Mouse (Mus musculus) hindbrain, postnatal 0 days (tissue): Measurements from ENCODE around the gene Tead1. TPM values are rescaled to one million over a fixed set of nuclear protein-coding genes. Genes with fewer than 3 reads are reported as not detected.

Experiments used
- ATAC-seq: fragments of 200-750 bp; cut with Nextera tagmentation; 2 replicates; pipeline ENCODE4 v1.8.0; 2017; ENCODE audit warnings: mild to moderate bottlenecking, moderate TSS enrichment, moderate library complexity
- DNase-seq: peaks from one replicate; pipeline ENCODE4 v3.0.0-alpha.2; 2015; ENCODE audit warnings: low spot score
- H3K27ac ChIP-seq: fragments of 300-500 bp; sonication (generic); 2 replicates; pipeline ENCODE4 v1.5.1; 2014; ENCODE audit warnings: mild to moderate bottlenecking
- H3K27me3 ChIP-seq: fragments of 300-500 bp; sonication (generic); 2 replicates; pipeline ENCODE4 v1.6.1; 2014; ENCODE audit warnings: low read length, mixed read lengths; ENCODE audit not compliant: insufficient read depth
- H3K36me3 ChIP-seq: fragments of 300-500 bp; sonication (generic); 2 replicates; pipeline ENCODE4 v1.6.1; 2014; ENCODE audit warnings: low read length, mixed read lengths; ENCODE audit not compliant: insufficient read depth
- H3K4me1 ChIP-seq: fragments of 300-500 bp; sonication (generic); 2 replicates; pipeline ENCODE4 v1.6.1; 2014; ENCODE audit warnings: antibody characterized with exemption, low read length, mixed read lengths; ENCODE audit not compliant: insufficient read depth
- H3K4me2 ChIP-seq: fragments of 300-500 bp; sonication (generic); 2 replicates; pipeline ENCODE4 v1.6.1; 2014; ENCODE audit warnings: low read depth, mild to moderate bottlenecking, low read length, moderate library complexity, mixed read lengths
- H3K4me3 ChIP-seq: fragments of 300-500 bp; sonication (generic); 2 replicates; pipeline ENCODE4 v1.5.1; 2014; ENCODE audit warnings: low read length
- H3K9ac ChIP-seq: fragments of 300-500 bp; sonication (generic); replicated peaks from 2 replicates; pipeline ENCODE4 v1.6.1; 2014; ENCODE audit warnings: mild to moderate bottlenecking, low read length, moderate library complexity, mixed read lengths
- H3K9me3 ChIP-seq: fragments of 300-500 bp; sonication (generic); 2 replicates; pipeline ENCODE4 v1.6.1; 2016; ENCODE audit warnings: low read length, mixed read lengths
- CTCF ChIP-seq: IDR thresholded peaks from 2 replicates; pipeline ENCODE4 v1.5.1; 2016; ENCODE audit warnings: antibody characterized with exemption, control low read depth, low read depth
- WGBS: fragments of 180-500 bp; shearing (Covaris S2); extraction: QIAGEN DNeasy Blood & Tissue Kit; methylation state at CpG from one replicate; pipeline ENCODE4 v1.1.7; 2014; 5-methylcytosine and 5-hydroxymethylcytosine counted together
- polyA plus RNA-seq: library from polyadenylated mRNA; unstranded; fragments of >200 nt; fragmentation: Nextera tagmentation; extraction: Ambion mirVana; gene quantifications from 2 replicates; pipeline ENCODE4 v1.2.1, GENCODE M21; 2015
- total RNA-seq: library from RNA; depleted of rRNA; stranded (reverse); fragments of >200 nt; gene quantifications from 2 replicates; pipeline ENCODE4 v1.2.3, GENCODE M21; 2014

Tead1 gene
- total and polyA plus RNA-seq, 2 experiments from 2014 or later = 10.2 to 32.4 TPM

DNA sequence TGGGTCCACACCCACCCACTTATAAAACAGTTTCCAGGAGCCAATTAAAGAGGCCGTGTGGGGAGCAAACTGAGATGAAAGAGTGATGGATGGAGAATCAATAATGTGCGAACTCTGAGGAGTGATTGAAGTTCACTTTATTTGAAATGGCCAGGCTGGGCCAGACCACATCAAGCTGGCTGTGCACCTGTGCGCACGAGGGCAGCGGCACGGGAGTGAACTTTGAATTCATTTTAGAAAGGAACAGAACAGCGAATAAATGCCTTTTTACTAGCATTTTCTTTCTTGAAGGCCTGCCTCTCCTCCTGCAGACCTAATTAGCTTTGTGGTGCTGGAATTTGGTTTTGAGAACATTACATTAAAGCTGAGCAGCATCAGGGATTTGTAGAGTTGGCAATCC lies 63.9 kb downstream of the Tead1 start:
- H3K4me3 ChIP-seq = no peak overlapping the region
- ATAC-seq = no peak
- H3K36me3 ChIP-seq = no peaks in the 10 kb centered on the region
- H3K27me3 ChIP-seq = no peaks in the 10 kb centered on the region
- H3K27ac ChIP-seq = no peak overlapping the region; the same call in 1 of the 2 replicates
- peaks cover 21% of the 10 kb centered on the region; the same call in 1 of the 2 replicates for H3K4me1 ChIP-seq
- WGBS = 46% methylated on average over 7 of the region's 7 CpGs
- DNase-seq = no peak
- H3K4me2 ChIP-seq = no peak overlapping the region
- TF ChIP-seq CTCF = no peak
- H3K9ac ChIP-seq = no peak overlapping the region
- no peaks in the 10 kb centered on the region for H3K9me3 ChIP-seq

DNA sequence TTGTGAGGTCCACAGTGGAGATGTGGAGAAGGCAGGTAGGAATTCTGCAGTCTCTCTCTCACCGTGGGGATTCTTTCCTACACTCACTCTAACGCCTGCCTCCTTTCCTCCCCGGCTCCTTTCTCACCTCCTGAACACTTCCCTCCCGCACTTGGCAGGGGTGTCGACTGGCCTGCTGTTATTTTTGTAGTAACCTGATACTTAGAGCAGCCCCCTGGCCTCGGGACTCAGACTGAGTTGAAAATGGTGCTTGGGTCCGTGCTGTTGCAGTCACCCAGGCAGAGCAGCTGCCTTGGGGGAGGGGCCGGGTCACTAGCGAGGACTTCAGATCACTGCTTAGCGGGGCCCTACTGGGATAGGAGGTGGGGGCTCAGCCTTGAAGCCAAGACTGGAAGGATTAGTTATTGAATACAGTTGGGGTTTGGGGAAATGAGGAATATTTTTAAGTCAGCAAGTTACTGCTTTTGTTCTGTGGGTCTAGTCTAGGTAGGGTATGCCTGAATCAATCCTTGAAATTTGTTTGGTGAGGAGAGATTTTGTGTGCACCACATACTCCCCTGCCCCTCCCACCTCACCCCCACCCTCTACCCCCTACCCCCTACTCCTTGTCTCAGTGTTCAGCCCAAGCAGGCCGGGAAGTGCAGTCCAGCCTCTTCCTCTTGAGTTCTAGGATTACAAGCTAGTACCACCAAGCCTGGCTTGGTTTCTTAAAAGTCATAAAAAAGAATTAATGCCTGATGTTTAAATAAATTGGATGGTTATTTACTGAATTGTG lies 64.7 kb downstream of the Tead1 start:
- peaks cover 21% of the 10 kb centered on the region; the same call in 1 of the 2 replicates for H3K4me1 ChIP-seq
- no peaks in the 10 kb centered on the region for H3K9me3 ChIP-seq
- no peak overlapping the region; the same call in 1 of the 2 replicates for H3K9ac ChIP-seq
- 12% methylated on average over 11 of the region's 11 CpGs for WGBS
- TF ChIP-seq CTCF = no peak
- H3K4me2 ChIP-seq = no peak overlapping the region
- DNase-seq (peak; percentile 67), ATAC-seq (peak; percentile 68)
- no peaks in the 10 kb centered on the region for H3K36me3 ChIP-seq
- no peak overlapping the region for H3K4me3 ChIP-seq
- H3K27ac ChIP-seq = no peak overlapping the region; the same call in 1 of the 2 replicates
- no peaks in the 10 kb centered on the region for H3K27me3 ChIP-seq

DNA sequence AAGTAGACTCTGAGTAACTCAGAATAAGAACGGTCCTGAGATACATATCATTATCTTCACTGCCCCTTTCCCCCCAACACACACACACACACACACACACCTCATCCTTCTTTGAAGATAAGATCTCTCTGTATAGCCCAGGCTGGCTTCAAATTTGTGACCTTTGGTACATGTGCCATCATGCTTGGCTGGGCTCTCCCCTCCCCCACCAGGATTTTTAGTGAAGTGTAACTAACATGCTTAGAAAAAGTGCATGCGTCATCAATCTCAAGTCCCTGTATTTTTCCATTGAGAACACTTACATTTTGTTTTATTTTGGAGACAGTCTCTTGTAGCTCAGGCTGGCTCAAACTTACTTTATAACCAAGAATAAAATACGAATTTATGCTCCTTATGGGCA lies 68.1 kb downstream of the Tead1 start:
- 67% methylated on average over 3 of the region's 3 CpGs for WGBS
- H3K9me3 ChIP-seq = no peaks in the 10 kb centered on the region
- no peak for ATAC-seq

DNA sequence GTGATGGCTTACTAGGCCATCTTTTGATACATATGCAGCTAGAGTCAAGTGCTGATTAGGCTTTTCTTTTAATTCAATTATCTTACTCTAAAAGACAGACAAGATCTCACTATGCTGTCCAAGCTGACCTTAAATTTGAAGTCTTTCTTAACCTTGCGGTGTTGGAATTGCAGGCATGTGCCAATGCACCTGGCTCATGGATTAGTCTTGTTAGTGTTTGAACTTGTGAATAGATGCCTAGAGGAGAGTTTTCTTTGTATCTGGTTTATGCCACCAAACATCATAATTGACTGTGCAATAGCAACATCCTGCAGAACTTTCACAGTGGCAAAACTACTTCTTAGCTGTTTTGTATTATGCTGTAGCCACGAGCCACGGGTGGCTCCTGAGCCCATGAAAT lies 68.7 kb downstream of the Tead1 start:
- H3K27ac ChIP-seq = no peak overlapping the region
- H3K27me3 ChIP-seq = no peaks in the 10 kb centered on the region
- H3K4me3 ChIP-seq = no peak overlapping the region
- H3K9ac ChIP-seq = no peak overlapping the region
- H3K9me3 ChIP-seq = no peaks in the 10 kb centered on the region
- H3K4me1 ChIP-seq = peaks cover 7% of the 10 kb centered on the region; the same call in 1 of the 2 replicates
- WGBS = 75% methylated on average over 3 of the region's 3 CpGs
- TF ChIP-seq CTCF = no peak
- H3K36me3 ChIP-seq = no peaks in the 10 kb centered on the region
- ATAC-seq (no peak), DNase-seq (no peak)
- H3K4me2 ChIP-seq = no peak overlapping the region

More for the DNA sequence above, 68.1 kb downstream of the Tead1 start:
- Histone ChIP-seq H3K27ac (no peak overlapping the region), H3K9ac (no peak overlapping the region), H3K4me1 (peaks cover 12% of the 10 kb centered on the region; the same call in 1 of the 2 replicates), H3K4me2 (no peak overlapping the region), H3K27me3 (no peaks in the 10 kb centered on the region), H3K36me3 (no peaks in the 10 kb centered on the region), H3K4me3 (no peak overlapping the region)
- no peak for DNase-seq
- no peak for TF ChIP-seq CTCF

DNA sequence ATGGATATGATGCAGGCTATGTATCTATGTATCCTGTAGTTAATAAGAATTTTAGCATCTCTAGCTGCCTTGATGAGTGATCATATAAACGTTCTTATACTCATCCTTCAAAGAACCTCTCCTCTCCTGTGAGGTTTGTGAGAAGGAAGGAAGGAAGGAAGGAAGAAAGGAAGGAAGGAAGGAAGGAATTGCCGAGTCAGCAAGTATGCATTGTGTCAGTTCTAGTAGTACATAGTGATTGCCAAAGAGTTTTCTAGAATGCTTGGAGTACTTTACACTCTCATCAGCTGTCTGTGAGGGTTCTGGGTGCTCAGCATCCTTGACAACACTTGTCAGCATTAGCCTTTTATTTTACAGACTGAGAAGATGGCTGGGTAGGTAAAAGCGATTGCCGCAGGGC lies 69.2 kb downstream of the Tead1 start:
- Histone ChIP-seq H3K4me1 (peaks cover 2% of the 10 kb centered on the region; the same call in 1 of the 2 replicates), H3K4me3 (no peak overlapping the region), H3K36me3 (no peaks in the 10 kb centered on the region), H3K9ac (no peak overlapping the region), H3K9me3 (no peaks in the 10 kb centered on the region), H3K4me2 (no peak overlapping the region), H3K27me3 (no peaks in the 10 kb centered on the region), H3K27ac (no peak overlapping the region)
- WGBS = 93% methylated on average over 4 of the region's 4 CpGs
- ATAC-seq (no peak), DNase-seq (no peak)
- TF ChIP-seq CTCF = no peak

DNA sequence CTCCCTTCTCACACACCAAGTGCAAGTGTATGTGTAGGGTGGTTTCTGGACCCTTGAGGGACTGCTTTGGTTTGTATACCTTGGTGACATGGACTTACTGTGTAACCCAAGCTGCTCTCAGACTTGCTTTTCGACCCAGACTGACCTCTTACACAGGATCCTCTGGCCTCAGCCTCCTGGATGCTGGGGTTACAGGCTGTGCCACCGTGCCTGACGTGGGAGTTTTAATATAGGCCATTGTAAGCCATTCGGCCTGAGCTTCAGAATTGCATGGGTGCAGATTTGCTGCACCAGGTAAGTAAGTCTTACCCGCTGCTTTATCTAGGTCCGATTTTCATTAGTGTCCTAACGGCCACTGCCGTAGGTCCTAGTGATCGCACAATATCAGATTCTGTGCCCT lies 71.0 kb downstream of the Tead1 start:
- WGBS = 93% methylated on average over 9 of the region's 9 CpGs
- no peaks in the 10 kb centered on the region for H3K9me3 ChIP-seq
- no peaks in the 10 kb centered on the region for H3K4me1 ChIP-seq
- no peak for DNase-seq
- H3K9ac ChIP-seq = no peak overlapping the region
- H3K4me2 ChIP-seq = no peak overlapping the region
- H3K27ac ChIP-seq = no peak overlapping the region
- no peaks in the 10 kb centered on the region for H3K27me3 ChIP-seq
- no peak for ATAC-seq
- H3K36me3 ChIP-seq = no peaks in the 10 kb centered on the region
- no peak overlapping the region for H3K4me3 ChIP-seq
- TF ChIP-seq CTCF = no peak

DNA sequence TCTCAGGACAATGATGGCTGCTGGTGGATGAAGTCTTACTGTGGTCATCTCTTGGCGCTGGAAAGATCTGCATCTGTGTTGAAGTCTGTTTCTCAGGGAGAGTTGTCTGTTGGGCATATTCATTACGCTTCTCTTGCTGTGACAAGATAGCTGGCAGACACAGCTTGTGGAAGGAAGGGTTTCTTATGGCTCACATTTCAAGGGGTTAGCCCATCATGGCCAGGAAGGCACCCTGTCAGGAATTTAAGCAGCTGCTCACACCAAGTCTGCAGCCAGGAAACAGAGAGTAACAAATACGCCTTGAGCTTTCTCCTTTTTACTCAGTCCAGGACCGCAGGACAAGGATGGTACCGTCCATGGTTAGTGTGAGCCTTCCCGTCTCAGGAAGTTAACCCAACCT lies 73.2 kb downstream of the Tead1 start:
- ATAC-seq (no peak), DNase-seq (no peak)

More for the DNA sequence above, 73.2 kb downstream of the Tead1 start:
- Histone ChIP-seq H3K27me3 (no peaks in the 10 kb centered on the region), H3K4me2 (no peak overlapping the region), H3K9me3 (no peaks in the 10 kb centered on the region), H3K4me3 (no peak overlapping the region), H3K36me3 (no peaks in the 10 kb centered on the region), H3K9ac (no peak overlapping the region), H3K27ac (no peak overlapping the region), H3K4me1 (no peaks in the 10 kb centered on the region)
- TF ChIP-seq CTCF = no peak
- 94% methylated on average over 6 of the region's 6 CpGs for WGBS
